Mouse (Mus musculus) megakaryocyte progenitor cell, adult 5-6 weeks (primary cell): ENCODE results near the gene Lmx1a. TPM values are rescaled to one million over a fixed set of nuclear protein-coding genes. Genes with fewer than 3 reads are reported as not detected.

Source experiments
- ATAC-seq: replicated peaks from 2 replicates; pipeline ENCODE4 v1.8.0; 2016; ENCODE audit warnings: mild to moderate bottlenecking, moderate TSS enrichment, inconsistent platforms; ENCODE audit not compliant: poor library complexity
- total RNA-seq, 2 experiments: library from RNA; stranded (forward) in 1 of 2; stranded (reverse) in 1 of 2; fragments of 157-497, 149-512 nt in 1 of 2; fragments of 200-1000 nt in 1 of 2; gene quantifications; 2 replicates each; pipeline versions ENCODE4 v1.2.3 to v1.2.4; 2015 to 2017

The Lmx1a gene
- total RNA-seq, 2 experiments from 2014 or later, result not detected

GRCm38 (mm10) chr1:167693499-167694240 is 4.6 kb downstream of the Lmx1a start:
- ATAC-seq, result no peak

- no peak for ATAC-seq
Measured at GRCm38 (mm10) chr1:167694731-167695130, 5.7 kb downstream of the Lmx1a start.

GRCm38 (mm10) chr1:167695910-167696459 is 6.9 kb downstream of the Lmx1a start:
- no peak for ATAC-seq

- no peak for ATAC-seq
Measured at GRCm38 (mm10) chr1:167699706-167700105, 10.7 kb downstream of the Lmx1a start.

- no peak for ATAC-seq
Measured at GRCm38 (mm10) chr1:167700221-167700620, 11.2 kb downstream of the Lmx1a start.

- ATAC-seq, result no peak
Measured at GRCm38 (mm10) chr1:167705527-167705926, 16.5 kb downstream of the Lmx1a start.

GRCm38 (mm10) chr1:167708761-167709160 is 19.7 kb downstream of the Lmx1a start:
- no peak for ATAC-seq

- ATAC-seq, result no peak
Measured at GRCm38 (mm10) chr1:167715730-167716341, 26.8 kb downstream of the Lmx1a start.

GRCm38 (mm10) chr1:167734471-167734870 is 45.4 kb downstream of the Lmx1a start:
- ATAC-seq, result no peak

GRCm38 (mm10) chr1:167736793-167737192 is 47.8 kb downstream of the Lmx1a start:
- no peak for ATAC-seq

GRCm38 (mm10) chr1:167739286-167739685 is 50.2 kb downstream of the Lmx1a start:
- ATAC-seq, result no peak

GRCm38 (mm10) chr1:167746676-167747075 is 57.6 kb downstream of the Lmx1a start:
- ATAC-seq, result no peak

- ATAC-seq, result no peak
Measured at GRCm38 (mm10) chr1:167752661-167753060, 63.6 kb downstream of the Lmx1a start.

- ATAC-seq, result no peak
Measured at GRCm38 (mm10) chr1:167754085-167754484, 65.0 kb downstream of the Lmx1a start.

- no peak for ATAC-seq
Measured at GRCm38 (mm10) chr1:167754636-167755522, 65.8 kb downstream of the Lmx1a start.

GRCm38 (mm10) chr1:167758208-167758607 is 69.2 kb downstream of the Lmx1a start:
- no peak for ATAC-seq

- ATAC-seq, result no peak
Measured at GRCm38 (mm10) chr1:167760307-167760706, 71.3 kb downstream of the Lmx1a start.

- ATAC-seq, result no peak
Measured at GRCm38 (mm10) chr1:167761785-167762223, 72.8 kb downstream of the Lmx1a start.

- ATAC-seq, result no peak
Measured at GRCm38 (mm10) chr1:167766619-167767018, 77.6 kb downstream of the Lmx1a start.

- ATAC-seq, result no peak
Measured at GRCm38 (mm10) chr1:167770457-167770856, 81.4 kb downstream of the Lmx1a start.
